Mouse (Mus musculus) hindbrain, embryonic 12.5 days (tissue): ENCODE results near the gene Il7r. TPM values are rescaled to one million over a fixed set of nuclear protein-coding genes. Genes with fewer than 3 reads are reported as not detected.

Source experiments
- ATAC-seq: fragments of 200-750 bp; cut with Nextera tagmentation; 2 replicates; pipeline ENCODE4 v1.8.0; 2017; ENCODE audit warnings: moderate TSS enrichment; ENCODE audit not compliant: low FRiP score
- H3K27ac ChIP-seq: fragments of 300-500 bp; sonication (generic); 2 replicates; pipeline ENCODE4 v1.5.1; 2016; ENCODE audit warnings: mild to moderate bottlenecking
- H3K27me3 ChIP-seq: fragments of 300-500 bp; sonication (generic); 2 replicates; pipeline ENCODE4 v1.6.1; 2016; ENCODE audit warnings: mild to moderate bottlenecking
- H3K36me3 ChIP-seq: fragments of 300-500 bp; sonication (generic); 2 replicates; pipeline ENCODE4 v1.6.1; 2016; ENCODE audit warnings: mild to moderate bottlenecking
- H3K4me1 ChIP-seq: fragments of 300-500 bp; sonication (generic); 2 replicates; pipeline ENCODE4 v1.6.1; 2016
- H3K4me2 ChIP-seq: fragments of 300-500 bp; sonication (generic); replicated peaks from 2 replicates; pipeline ENCODE4 v1.6.1; 2016; ENCODE audit warnings: mild to moderate bottlenecking
- H3K4me3 ChIP-seq: fragments of 300-500 bp; sonication (generic); 2 replicates; pipeline ENCODE4 v1.5.1; 2016; ENCODE audit warnings: mild to moderate bottlenecking
- H3K9ac ChIP-seq: fragments of 300-500 bp; sonication (generic); 2 replicates; pipeline ENCODE4 v1.6.1; 2016; ENCODE audit warnings: mild to moderate bottlenecking, moderate library complexity
- H3K9me3 ChIP-seq: fragments of 300-500 bp; sonication (generic); replicated peaks from 2 replicates; pipeline ENCODE4 v1.6.1; 2016; ENCODE audit warnings: mild to moderate bottlenecking
- WGBS: fragments of 180-500 bp; shearing (Covaris S2); methylation state at CpG from one replicate; pipeline ENCODE4 v1.1.7; 2016; 5-methylcytosine and 5-hydroxymethylcytosine counted together
- polyA plus RNA-seq: library from polyadenylated mRNA; unstranded; fragments of >200 nt; fragmentation: Nextera tagmentation; extraction: Ambion mirVana; gene quantifications from 2 replicates; pipeline ENCODE4 v1.2.1, GENCODE M21; 2016

The Il7r gene
- polyA plus RNA-seq, 1 experiment from 2014 or later = not detected

DNA sequence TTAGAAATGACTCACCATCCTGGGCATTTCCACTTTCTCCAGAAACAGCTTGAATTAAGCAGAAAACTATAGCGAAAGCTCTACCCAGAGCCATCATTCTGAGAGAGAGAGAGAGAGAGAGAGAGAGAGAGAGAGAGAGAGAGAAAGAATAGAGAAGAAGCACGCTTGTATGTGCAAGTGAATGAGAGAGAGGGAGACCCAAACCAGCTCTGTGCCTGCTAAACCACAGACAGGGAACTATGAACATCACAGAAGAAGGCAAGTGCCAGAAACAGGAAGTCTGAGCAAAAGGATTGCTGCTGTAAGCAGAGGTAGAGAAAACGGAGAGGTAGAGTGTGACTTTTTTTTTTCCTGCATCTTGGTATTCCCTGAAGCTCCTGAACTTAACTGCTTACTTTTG lies 330 bp downstream of the Il7r start:
- no peak for ATAC-seq
- no peaks in the 10 kb centered on the region for H3K4me1 ChIP-seq
- no peak overlapping the region for H3K27ac ChIP-seq
- no peaks in the 10 kb centered on the region for H3K36me3 ChIP-seq
- no peaks in the 10 kb centered on the region for H3K9me3 ChIP-seq
- WGBS = 86% methylated on average over 3 of the region's 3 CpGs
- H3K4me2 ChIP-seq = no peak overlapping the region
- H3K27me3 ChIP-seq = no peaks in the 10 kb centered on the region
- H3K9ac ChIP-seq = no peak overlapping the region
- H3K4me3 ChIP-seq = no peak overlapping the region

GRCm38 (mm10) chr15:9528186-9528935 lies 1.6 kb downstream of the Il7r start:
- Histone ChIP-seq H3K4me1 (no peaks in the 10 kb centered on the region), H3K4me3 (no peak overlapping the region), H3K9ac (no peak overlapping the region), H3K9me3 (no peaks in the 10 kb centered on the region), H3K36me3 (no peaks in the 10 kb centered on the region), H3K27me3 (no peaks in the 10 kb centered on the region), H3K27ac (no peak overlapping the region), H3K4me2 (no peak overlapping the region)
- no peak for ATAC-seq
- 76% methylated on average over 3 of the region's 3 CpGs for WGBS

DNA sequence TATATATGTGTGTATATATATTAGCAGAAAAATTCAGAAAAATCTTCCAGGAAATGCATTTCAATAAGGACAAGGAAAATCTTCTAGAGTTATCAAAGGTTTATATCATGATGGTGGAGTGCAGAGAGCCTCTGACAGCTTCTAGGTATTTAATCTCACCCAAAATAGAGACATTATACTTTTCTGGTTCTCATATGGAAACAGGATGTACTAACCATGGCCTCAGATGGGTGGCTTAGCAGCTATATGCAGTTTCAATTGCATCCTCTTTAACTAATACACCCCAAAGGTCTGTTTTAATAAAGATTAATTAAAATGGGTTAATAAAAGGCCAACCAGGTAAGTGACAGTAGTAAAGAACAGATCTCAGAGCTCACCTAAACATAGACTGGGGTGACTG lies 3.6 kb downstream of the Il7r start:
- H3K9ac ChIP-seq = no peak overlapping the region
- no peaks in the 10 kb centered on the region for H3K9me3 ChIP-seq
- H3K4me3 ChIP-seq = no peak overlapping the region
- H3K4me2 ChIP-seq = no peak overlapping the region
- no peak overlapping the region for H3K27ac ChIP-seq
- no peaks in the 10 kb centered on the region for H3K4me1 ChIP-seq
- H3K27me3 ChIP-seq = no peaks in the 10 kb centered on the region
- no peaks in the 10 kb centered on the region for H3K36me3 ChIP-seq
- no peak for ATAC-seq

GRCm38 (mm10) chr15:9524907-9525306 lies 5.1 kb downstream of the Il7r start:
- Histone ChIP-seq H3K4me3 (no peak overlapping the region), H3K4me2 (no peak overlapping the region), H3K27ac (no peak overlapping the region), H3K9me3 (no peaks in the 10 kb centered on the region), H3K27me3 (no peaks in the 10 kb centered on the region), H3K36me3 (no peaks in the 10 kb centered on the region), H3K9ac (no peak overlapping the region), H3K4me1 (no peaks in the 10 kb centered on the region)
- no peak for ATAC-seq
- WGBS = 92% methylated on average over 5 of the region's 5 CpGs

DNA sequence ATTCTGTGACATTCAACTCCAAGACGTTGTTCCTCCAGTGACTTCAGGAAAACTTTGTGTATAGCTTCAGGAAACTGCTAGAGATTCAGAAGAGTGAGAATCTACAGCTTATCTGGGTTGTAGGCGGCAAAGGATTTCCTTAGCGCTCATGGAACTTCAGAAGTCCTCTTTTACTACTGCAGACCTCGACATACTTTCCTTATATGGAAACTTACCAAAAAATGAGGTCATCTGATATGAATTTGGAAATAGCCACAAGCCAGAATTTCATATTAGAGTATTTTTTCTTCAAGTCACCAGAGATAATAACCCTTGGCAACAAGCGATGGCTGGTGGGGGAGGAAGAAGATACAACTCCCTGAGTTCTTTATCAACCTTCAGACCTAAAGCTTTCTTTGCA lies 6.0 kb downstream of the Il7r start:
- Histone ChIP-seq H3K27ac (no peak overlapping the region), H3K4me2 (no peak overlapping the region), H3K4me1 (no peaks in the 10 kb centered on the region), H3K4me3 (no peak overlapping the region), H3K9me3 (no peaks in the 10 kb centered on the region), H3K9ac (no peak overlapping the region), H3K36me3 (no peaks in the 10 kb centered on the region), H3K27me3 (no peaks in the 10 kb centered on the region)
- WGBS = 85% methylated on average over 5 of the region's 5 CpGs
- no peak for ATAC-seq

GRCm38 (mm10) chr15:9523059-9523458 lies 6.9 kb downstream of the Il7r start:
- Histone ChIP-seq H3K9me3 (no peaks in the 10 kb centered on the region), H3K27me3 (no peaks in the 10 kb centered on the region), H3K4me2 (no peak overlapping the region), H3K27ac (no peak overlapping the region), H3K36me3 (no peaks in the 10 kb centered on the region), H3K4me1 (no peaks in the 10 kb centered on the region), H3K9ac (no peak overlapping the region), H3K4me3 (no peak overlapping the region)
- ATAC-seq = no peak
- WGBS = 97% methylated on average over 3 of the region's 3 CpGs

GRCm38 (mm10) chr15:9492077-9492476 lies 37.9 kb downstream of the Il7r start:
- H3K9ac ChIP-seq = no peak overlapping the region
- no peak overlapping the region for H3K4me3 ChIP-seq
- WGBS = 69% methylated on average over 3 of the region's 3 CpGs
- no peaks in the 10 kb centered on the region for H3K4me1 ChIP-seq
- no peaks in the 10 kb centered on the region for H3K9me3 ChIP-seq
- H3K27ac ChIP-seq = no peak overlapping the region
- no peaks in the 10 kb centered on the region for H3K36me3 ChIP-seq
- no peak overlapping the region for H3K4me2 ChIP-seq
- ATAC-seq = no peak
- no peaks in the 10 kb centered on the region for H3K27me3 ChIP-seq

GRCm38 (mm10) chr15:9489417-9490118 lies 40.4 kb downstream of the Il7r start:
- Histone ChIP-seq H3K4me1 (no peaks in the 10 kb centered on the region), H3K27ac (no peak overlapping the region), H3K36me3 (no peaks in the 10 kb centered on the region), H3K9me3 (no peaks in the 10 kb centered on the region), H3K9ac (no peak overlapping the region), H3K27me3 (no peaks in the 10 kb centered on the region), H3K4me2 (no peak overlapping the region), H3K4me3 (no peak overlapping the region)
- ATAC-seq = no peak
- 91% methylated on average over 2 of the region's 2 CpGs for WGBS

DNA sequence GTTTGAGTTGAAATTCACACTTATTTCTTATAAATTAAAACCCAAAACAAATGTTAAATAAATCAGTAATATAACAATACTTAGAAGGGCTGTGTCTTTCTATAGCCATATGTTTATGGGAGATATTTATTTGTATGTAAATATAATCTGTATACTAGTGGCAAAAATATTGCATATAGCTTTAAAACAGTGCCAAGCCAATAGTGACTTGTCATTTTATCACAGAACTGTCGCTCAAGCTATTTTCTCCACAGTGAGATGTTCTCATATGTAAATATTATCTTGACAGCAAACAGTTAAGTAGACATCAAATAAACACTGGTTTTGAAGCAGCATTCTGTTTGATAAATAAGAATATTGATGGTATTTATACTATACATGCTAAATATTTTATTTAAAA lies 56.8 kb downstream of the Il7r start:
- Histone ChIP-seq H3K36me3 (no peaks in the 10 kb centered on the region), H3K4me3 (no peak overlapping the region), H3K27me3 (no peaks in the 10 kb centered on the region), H3K9me3 (no peaks in the 10 kb centered on the region), H3K9ac (no peak overlapping the region), H3K4me1 (no peaks in the 10 kb centered on the region), H3K27ac (no peak overlapping the region), H3K4me2 (no peak overlapping the region)
- ATAC-seq = no peak
- 93% methylated on average over 1 of the region's 1 CpGs for WGBS

GRCm38 (mm10) chr15:9472618-9473017 lies 57.4 kb downstream of the Il7r start:
- Histone ChIP-seq H3K9me3 (no peaks in the 10 kb centered on the region), H3K4me1 (no peaks in the 10 kb centered on the region), H3K27me3 (no peaks in the 10 kb centered on the region), H3K36me3 (no peaks in the 10 kb centered on the region), H3K27ac (no peak overlapping the region), H3K9ac (no peak overlapping the region), H3K4me2 (no peak overlapping the region), H3K4me3 (no peak overlapping the region)
- WGBS = 65% methylated on average over 3 of the region's 3 CpGs
- no peak for ATAC-seq

DNA sequence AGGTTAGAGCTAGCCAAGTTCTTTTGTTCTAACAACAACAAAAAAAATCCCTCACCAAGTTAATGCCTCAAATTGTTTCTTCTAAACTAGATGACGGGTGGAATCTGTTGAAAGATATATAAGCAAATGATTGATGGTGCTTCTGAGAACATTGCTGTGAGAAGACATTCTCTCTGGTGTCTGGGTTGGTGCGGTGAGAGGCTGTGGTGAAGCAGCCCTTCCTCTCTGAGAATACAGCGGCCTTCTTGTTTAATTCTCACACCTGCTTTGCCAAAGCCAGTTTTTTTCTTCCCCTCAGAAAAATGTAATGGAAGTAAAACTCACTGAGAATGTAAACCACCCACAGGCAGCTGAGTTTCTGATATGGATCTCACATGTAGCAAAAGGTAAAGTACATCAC lies 57.8 kb downstream of the Il7r start:
- H3K4me1 ChIP-seq = no peaks in the 10 kb centered on the region
- WGBS = 56% methylated on average over 3 of the region's 3 CpGs
- no peaks in the 10 kb centered on the region for H3K27me3 ChIP-seq
- no peak overlapping the region for H3K4me3 ChIP-seq
- no peak overlapping the region for H3K27ac ChIP-seq
- no peak overlapping the region for H3K4me2 ChIP-seq
- no peaks in the 10 kb centered on the region for H3K9me3 ChIP-seq
- no peak for ATAC-seq
- H3K9ac ChIP-seq = no peak overlapping the region
- no peaks in the 10 kb centered on the region for H3K36me3 ChIP-seq

DNA sequence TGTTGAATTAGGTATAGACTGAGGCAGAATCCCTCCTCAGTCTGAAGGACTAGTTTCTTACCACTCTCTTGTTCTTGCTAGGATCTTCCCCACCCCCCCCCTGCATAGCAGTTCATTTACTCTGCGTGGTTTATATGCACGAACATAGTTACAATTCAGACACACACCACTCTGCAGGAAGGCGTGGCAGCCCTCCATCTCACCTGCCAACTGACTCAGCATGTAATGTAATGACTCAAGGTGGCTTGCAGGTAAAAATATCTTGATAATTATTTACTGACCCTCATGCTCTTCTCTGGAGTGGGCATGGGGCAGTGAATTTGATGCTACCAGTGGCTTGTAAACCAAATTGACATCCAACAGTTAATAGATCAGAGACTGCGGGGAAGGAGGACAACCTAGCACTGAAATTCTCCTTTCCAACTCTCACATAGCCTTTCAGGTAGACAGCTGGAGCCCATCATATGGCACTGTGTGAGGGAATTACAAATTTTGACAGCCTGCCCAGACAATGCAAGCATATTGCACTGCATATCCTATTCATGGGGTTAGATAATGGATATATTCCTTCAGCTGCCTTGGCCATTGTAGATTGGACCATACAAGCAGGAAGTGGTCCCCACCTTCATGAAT lies 58.8 kb downstream of the Il7r start:
- Histone ChIP-seq H3K4me3 (no peak overlapping the region), H3K27ac (no peak overlapping the region), H3K9ac (no peak overlapping the region), H3K27me3 (no peaks in the 10 kb centered on the region), H3K4me1 (no peaks in the 10 kb centered on the region), H3K36me3 (no peaks in the 10 kb centered on the region), H3K9me3 (no peaks in the 10 kb centered on the region), H3K4me2 (no peak overlapping the region)
- no peak for ATAC-seq
- WGBS = 92% methylated on average over 4 of the region's 4 CpGs

DNA sequence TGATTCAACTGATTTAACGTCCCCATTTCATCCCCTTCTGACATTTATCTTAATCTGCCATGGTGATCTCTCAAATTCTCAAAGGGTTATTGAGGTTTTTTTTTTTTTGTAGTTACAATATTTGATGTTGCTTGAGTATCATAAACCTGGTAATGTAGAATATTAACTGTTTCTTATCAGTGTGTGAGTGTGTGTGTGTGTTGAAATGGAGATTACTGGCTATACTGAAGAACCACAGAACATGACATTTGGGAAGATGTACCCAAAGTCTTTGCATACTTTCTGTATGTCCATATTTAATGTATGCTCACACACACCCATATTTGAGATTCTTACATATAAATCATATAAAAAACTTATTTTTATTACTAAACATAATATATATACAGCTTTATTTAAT lies 65.9 kb downstream of the Il7r start:
- H3K4me1 ChIP-seq = no peaks in the 10 kb centered on the region
- ATAC-seq = no peak
- H3K4me3 ChIP-seq = no peak overlapping the region
- H3K4me2 ChIP-seq = no peak overlapping the region
- no peak overlapping the region for H3K9ac ChIP-seq
- H3K27ac ChIP-seq = no peak overlapping the region
- WGBS = 52% methylated on average over 1 of the region's 1 CpGs
- no peaks in the 10 kb centered on the region for H3K36me3 ChIP-seq
- H3K9me3 ChIP-seq = no peaks in the 10 kb centered on the region
- no peaks in the 10 kb centered on the region for H3K27me3 ChIP-seq
